8 mouse cellular contexts compared by ENCODE assay signal in genomic region chr11:75012997-75013694, GRCm38 (mm10).
DNase-seq lines count a peak whose midpoint lies in the region; ATAC-seq and TF ChIP-seq lines count a peak whose summit lies in the region.

No protein-coding gene starts in this region.

- no peak overlapping the region for H3K4me3 ChIP-seq in cerebellum, adult 2 months (replicated peaks; ENCODE audit: insufficient read depth, low read depth, low read length)
- no peak overlapping the region for H3K4me3 ChIP-seq in hindbrain, embryonic 15.5 days

- TF ChIP-seq CTCF in cerebellum, adult 2 months (IDR thresholded peaks at IDR 0.05; ENCODE audit: borderline replicate concordance, insufficient read depth, low read depth, low read length), result no peak

- no peak overlapping the region for H3K9ac ChIP-seq in hindbrain, embryonic 15.5 days

- peak overlapping the region; percentile 38 for H3K4me2 ChIP-seq in hindbrain, embryonic 15.5 days

- no peaks in the 10 kb centered on the region for H3K27me3 ChIP-seq in cerebellum, adult 2 months (ENCODE audit: control insufficient read depth, insufficient read depth, low read length)
- no peaks in the 10 kb centered on the region for H3K27me3 ChIP-seq in hindbrain, embryonic 15.5 days

- H3K27ac ChIP-seq in cerebellum, adult 2 months (ENCODE audit: insufficient read depth, low read length), result no peak overlapping the region
- H3K27ac ChIP-seq in hindbrain, embryonic 15.5 days (replicated peaks), result peak overlapping the region; percentile 74

- WGBS in cerebellum, adult 2 months, result 59% methylated on average over 12 of the region's 12 CpGs
- WGBS in hindbrain, embryonic 15.5 days, result 32% methylated on average over 12 of the region's 12 CpGs

- DNase-seq in cerebellum, adult 9-11 months, result peak; percentile 35
- no peak for DNase-seq in cerebellum, adult 2 months
- DNase-seq in c-Kit-positive CD71-negative TER-119-negative erythroid progenitor cells, embryonic 14.5 days (ENCODE audit: low read depth), result peak; percentile 29
- DNase-seq in gastrocnemius, postnatal 10 days, result peak; percentile 67
- DNase-seq in left cerebral cortex, postnatal 14 days (ENCODE audit: low spot score in 2 of 2), result peak; percentile 60 to 63
- DNase-seq in spleen, postnatal 36 days (ENCODE audit: low spot score in 2 of 2), result peak; percentile 65 to 72

- no peak for TF ChIP-seq POLR2A in cerebellum, adult 2 months (IDR thresholded peaks at IDR 0.05; ENCODE audit: borderline replicate concordance, insufficient read depth, low read length)

- intact Hi-C loops in left cerebral cortex, postnatal 14 days (cut with DNase I), result no loop called here

- H3K36me3 ChIP-seq in hindbrain, embryonic 15.5 days, result no peaks in the 10 kb centered on the region

- H3K4me1 ChIP-seq in cerebellum, adult 2 months (ENCODE audit: control insufficient read depth, insufficient read depth, low read length), result peaks cover 13% of the 10 kb centered on the region
- H3K4me1 ChIP-seq in hindbrain, embryonic 15.5 days (replicated peaks), result peaks cover 40% of the 10 kb centered on the region

- ATAC-seq in hindbrain, embryonic 15.5 days (ENCODE audit: low FRiP score, low read depth), result peak; percentile 27; the same call in 1 of the 2 replicates
- ATAC-seq in megakaryocyte-erythroid progenitor cell, adult 5-6 weeks (replicated peaks; ENCODE audit: low FRiP score, low TSS enrichment, poor library complexity, severe bottlenecking), result 0 out of 2 replicates have a peak, but pooled peaks have one; percentile 22

- H3K9me3 ChIP-seq in hindbrain, embryonic 15.5 days, result no peaks in the 10 kb centered on the region

Comparison
In these comparisons a context has a peak if more than half of its experiments do, and no peak if none do; other contexts are left out.
1. DNase-seq: peak in cerebellum, adult 9-11 months (single experiment), c-Kit-positive CD71-negative TER-119-negative erythroid progenitor cells, embryonic 14.5 days (single experiment), gastrocnemius, postnatal 10 days (single experiment), left cerebral cortex, postnatal 14 days (2 of 2) and spleen, postnatal 36 days (2 of 2); none in cerebellum, adult 2 months (0 of 2).